Mouse (Mus musculus): ENCODE data around the gene Enpp3.

DNA sequence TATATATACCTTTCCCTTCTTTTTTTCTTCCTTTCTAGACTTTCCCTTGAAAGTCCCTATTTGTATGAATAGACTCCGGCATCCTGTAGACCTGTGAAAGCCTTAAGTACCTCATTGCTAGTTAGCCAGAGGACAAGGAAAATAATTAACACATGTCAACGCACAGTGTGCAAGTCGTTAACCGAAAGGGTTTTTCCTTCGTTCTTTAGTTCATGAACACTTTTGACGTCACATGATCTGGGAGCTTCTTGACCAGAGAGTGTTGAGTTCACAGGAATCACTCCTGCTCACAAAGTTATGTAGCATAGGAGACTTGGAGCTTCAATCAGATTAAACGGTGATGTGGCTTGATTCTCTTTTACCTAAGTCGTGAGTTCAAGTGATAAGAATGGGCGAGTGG, 10.3 kb downstream of the Enpp3 start:
- no peak for TF ChIP-seq KAT2A (IDR thresholded peaks at IDR 0.05; ENCODE audit: insufficient replicate concordance, low read length)
- TF ChIP-seq SMC3 (IDR thresholded peaks at IDR 0.05; ENCODE audit: low read depth, low read length) = no peak
- no peak for TF ChIP-seq MAFK (IDR thresholded peaks at IDR 0.05; ENCODE audit: insufficient replicate concordance, low read length)
- no peak for TF ChIP-seq CHD1 (IDR thresholded peaks at IDR 0.05; ENCODE audit: low read depth, low read length)
- no peak for TF ChIP-seq CTCF (conservative IDR thresholded peaks at IDR 0.05 in 1 of 2, IDR thresholded peaks at IDR 0.05 in 1 of 2; ENCODE audit: low read depth in 2 of 2, low read length in 2 of 2)
- no peak for TF ChIP-seq RCOR1 (conservative IDR thresholded peaks at IDR 0.05; ENCODE audit: low read depth, low read length)
- TF ChIP-seq TCF12 (IDR thresholded peaks at IDR 0.05; ENCODE audit: low read depth, low read length) = no peak
